Mouse (Mus musculus) cerebellum, adult 2 months (tissue): ENCODE data around the gene Akap12.

Source experiments
- CTCF ChIP-seq: fragments of 200-500 bp; IDR thresholded peaks from 2 replicates; pipeline ENCODE4 v1.5.1; 2011; ENCODE audit warnings: low read depth, mild to moderate bottlenecking, control low read depth, low read length, moderate library complexity, borderline replicate concordance; ENCODE audit not compliant: insufficient read depth
- POLR2A ChIP-seq: fragments of 200-500 bp; IDR thresholded peaks from 2 replicates; pipeline ENCODE4 v1.6.1; 2011; ENCODE audit warnings: low read length, control low read depth, borderline replicate concordance; ENCODE audit not compliant: insufficient read depth

GRCm38 (mm10) chr10:4347591-4347990 is 81.4 kb downstream of the Akap12 start:
- no peak for TF ChIP-seq POLR2A
- no peak for TF ChIP-seq CTCF
